Mouse (Mus musculus): ENCODE results near the gene Dtx1.

Gene Dtx1

DNA sequence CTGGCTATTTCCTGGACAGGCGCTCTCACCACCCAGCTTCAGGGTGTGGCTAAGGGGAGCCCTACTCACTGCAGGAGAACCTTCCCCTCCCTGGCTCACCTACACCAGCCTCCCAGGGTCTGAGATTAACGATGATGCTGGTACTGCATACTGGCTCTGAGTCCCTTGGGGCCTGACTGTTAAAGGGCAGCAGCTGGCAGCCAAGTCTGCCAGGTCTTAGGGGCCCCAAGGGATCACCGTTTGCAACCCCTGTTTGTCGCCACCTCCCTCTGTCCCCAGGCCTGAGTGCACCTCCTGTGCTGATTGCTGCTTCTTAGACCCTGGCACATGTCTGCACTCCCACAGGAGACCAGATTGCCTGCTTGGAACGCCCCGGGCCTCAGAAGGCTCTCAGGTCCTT lies 7.3 kb downstream of the Dtx1 start:
- DNase-seq (ENCODE audit: extremely low read depth, low read depth), result no peak

DNA sequence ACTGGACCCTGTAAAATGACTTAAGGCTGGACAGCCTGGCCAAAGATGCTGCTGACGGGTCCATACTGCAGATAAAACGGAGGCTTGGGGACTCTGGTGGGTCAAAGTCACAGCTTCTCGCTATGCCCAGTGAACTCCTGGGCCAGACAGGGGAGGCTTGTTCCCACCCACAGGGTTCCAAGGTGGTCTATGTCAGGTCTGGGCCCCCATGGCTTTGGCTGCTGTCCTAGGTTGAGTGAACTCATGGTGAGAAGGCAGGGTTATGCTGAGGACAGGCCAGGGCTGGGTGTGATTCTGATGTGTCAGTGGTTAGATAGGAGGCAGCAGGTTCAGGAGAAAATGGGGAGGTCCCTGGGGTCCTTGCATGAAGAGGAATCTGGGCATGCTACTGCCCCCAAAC lies 8.1 kb downstream of the Dtx1 start:
- DNase-seq (ENCODE audit: extremely low read depth, low read depth), result no peak

DNA sequence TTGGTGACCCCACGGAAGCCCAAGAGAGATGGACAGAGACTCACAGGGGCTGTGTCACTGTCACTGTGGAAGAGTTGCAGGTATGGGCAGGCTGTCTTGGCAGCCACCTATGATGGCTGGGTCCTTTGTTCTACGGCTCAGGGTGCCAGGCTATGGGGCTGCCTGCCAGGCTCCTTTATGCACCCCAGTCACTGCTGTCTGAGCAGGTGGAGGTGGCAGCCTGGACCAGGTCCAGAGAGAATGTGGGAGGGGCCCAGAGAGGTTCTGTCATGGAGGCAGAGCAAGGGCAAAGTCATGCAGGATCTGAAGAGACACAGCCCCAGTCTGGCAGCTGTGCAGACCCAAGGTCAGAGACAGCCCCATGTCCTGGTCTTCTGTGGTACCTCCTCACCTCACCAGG lies 8.8 kb downstream of the Dtx1 start:
- DNase-seq (ENCODE audit: extremely low read depth, low read depth), result no peak

DNA sequence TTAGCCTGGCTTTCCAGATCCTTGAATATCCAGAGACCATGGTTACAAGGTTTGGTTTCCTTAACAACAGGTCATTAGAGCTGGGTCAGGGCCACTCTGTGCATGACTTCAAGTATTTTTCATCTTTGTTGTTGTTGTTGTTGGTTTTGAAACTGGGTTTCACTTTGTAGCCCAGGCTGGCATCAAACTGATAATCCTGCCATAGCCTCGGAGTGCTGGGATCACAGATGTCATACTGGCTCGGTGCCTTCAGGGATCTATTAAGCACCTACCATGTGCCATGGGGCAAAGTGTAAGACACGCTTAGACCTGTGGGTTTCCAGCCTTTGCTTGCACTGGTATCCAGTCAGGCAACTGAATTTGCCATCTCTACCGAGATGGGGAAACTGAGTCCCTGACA lies 9.3 kb downstream of the Dtx1 start:
- DNase-seq (ENCODE audit: extremely low read depth, low read depth), result no peak

DNA sequence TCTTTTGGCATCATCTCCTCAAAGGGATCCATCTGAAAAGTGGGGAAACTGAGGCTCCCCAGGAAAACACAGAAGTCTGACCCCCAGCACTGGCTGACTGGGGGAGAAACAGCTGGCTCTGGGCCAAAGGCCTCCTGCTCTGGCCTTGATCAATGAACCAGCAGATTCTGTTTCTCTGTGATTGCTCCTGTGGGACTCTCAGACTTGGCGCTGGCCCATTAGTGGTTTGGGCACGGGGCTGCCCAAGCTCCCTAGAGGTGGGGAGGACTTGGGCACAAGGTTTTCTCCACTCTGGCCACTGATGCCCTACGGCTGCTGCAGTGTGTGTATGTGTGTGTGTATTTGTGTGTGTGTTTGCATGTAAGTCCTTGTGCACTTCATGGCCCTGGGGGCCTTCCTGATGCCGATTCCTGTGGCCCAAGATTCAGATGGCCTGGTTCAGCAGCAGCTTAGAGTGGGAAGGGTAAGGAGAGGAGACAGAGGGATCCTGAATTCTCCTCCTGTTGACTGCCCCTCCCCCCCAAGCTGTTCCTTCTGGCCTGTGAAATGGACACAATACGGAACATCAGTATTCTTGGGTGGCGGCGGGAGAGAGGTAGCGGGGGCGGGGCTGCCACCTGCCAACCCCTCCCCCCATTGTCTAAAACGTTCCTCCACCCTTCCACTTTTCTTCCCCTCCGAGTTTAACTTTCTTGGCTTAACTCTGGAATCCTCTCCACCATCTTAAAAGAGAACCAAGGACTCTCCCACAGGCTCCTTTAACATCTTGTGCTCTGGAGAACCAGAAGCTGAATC lies 10.5 kb downstream of the Dtx1 start:
- no peak for DNase-seq (ENCODE audit: extremely low read depth, low read depth)

DNA sequence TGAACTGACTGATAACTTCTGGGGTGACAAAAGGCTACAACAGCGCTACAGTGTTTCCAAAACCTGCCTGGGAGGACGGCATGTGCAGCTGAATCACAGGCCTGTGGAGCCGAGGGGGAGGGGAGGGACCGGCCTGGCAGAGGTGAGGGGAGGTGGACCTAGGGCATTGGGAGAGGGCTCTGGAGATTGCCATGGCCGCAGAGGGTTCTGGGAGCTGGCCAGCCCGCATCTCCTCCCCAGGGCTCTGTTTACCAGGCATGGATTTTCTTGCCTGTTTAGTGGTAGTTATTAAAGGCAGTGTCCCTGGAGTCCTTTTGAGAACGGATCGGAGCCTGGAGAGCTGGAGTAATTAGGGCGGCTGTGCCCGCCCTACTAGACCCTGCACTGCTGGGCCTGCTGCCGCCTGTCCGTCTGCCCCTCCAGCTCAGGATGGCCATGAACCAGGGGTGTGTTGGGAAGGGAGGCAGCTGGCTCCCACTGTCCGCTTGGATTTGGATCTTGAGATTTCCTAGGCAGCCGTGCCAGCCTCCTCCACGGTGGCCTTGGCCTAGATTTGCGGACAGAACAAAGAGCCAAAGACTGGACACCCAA lies 12.8 kb downstream of the Dtx1 start:
- no peak for DNase-seq (ENCODE audit: extremely low read depth, low read depth)

DNA sequence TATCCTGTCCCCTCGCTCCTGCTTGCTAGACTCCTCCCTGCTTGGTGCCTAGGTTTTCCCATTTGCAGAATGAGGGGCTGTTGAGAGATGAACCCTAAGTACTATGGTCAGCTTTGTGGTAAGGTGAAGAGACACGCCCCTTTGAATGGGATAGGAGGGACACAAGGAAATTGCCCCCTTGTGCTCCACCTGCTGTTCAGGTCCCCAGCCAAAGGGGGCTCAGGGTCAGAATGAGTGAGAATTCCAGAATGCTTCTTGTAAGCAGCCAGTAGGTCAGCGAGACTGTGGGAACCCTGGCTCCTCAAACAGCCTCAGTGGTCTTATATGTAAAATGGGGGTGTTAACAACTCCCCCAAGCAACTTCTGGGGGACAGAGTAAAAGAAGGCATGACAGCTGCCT lies 13.5 kb downstream of the Dtx1 start:
- DNase-seq (ENCODE audit: extremely low read depth, low read depth), result no peak

DNA sequence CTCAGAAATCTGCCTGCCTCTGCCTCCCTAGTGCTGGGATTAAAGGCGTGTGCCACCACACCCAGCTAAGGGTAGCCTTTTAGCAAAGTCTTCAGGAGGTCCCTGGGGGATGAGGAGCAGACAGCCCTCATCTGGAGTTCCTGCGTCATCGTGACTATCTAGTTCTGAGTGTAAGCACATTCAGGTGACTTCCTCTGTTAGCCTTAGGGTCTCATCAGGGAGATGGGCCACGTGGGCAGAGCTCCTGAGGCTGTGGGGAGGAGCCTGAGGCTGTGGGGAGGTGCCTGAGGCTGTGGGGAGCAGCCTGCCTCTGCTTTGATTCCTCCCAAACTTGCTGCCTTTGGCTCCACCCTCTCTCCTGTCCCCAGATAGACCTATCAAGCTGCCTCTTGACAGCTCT lies 14.9 kb downstream of the Dtx1 start:
- no peak for DNase-seq (ENCODE audit: extremely low read depth, low read depth)

DNA sequence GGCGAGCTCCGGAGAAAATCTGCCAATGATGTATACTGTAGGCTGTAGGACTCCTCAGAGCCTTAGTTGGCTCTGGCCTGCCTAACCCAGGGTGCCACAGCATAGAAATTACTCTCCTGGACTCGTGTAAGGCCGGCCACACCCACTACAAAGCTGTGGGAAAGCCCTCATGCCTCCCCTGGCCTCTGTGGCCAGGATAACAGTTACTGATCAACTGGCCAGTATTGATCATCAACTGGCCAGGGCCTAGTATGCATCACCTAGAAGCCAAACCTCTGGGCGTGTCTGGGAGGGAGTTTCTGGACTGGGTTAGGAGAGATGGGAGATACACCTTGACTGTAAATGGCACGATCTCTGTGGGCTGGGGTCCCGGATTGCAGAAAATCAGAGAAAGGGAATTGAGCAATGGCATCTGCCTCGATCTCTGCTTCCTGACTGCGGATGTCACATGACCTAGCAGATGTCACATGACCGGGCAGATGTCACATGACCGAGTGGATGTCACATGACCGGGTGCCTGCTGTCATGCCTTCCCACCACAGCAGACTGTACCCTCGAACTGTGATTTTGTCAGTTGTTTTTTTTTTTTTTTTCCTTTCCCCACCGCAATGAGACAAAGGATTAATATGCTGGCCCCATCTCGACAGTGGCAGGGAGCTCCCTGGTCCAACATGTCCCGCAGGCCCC lies 15.5 kb downstream of the Dtx1 start:
- no peak for DNase-seq (ENCODE audit: extremely low read depth, low read depth)

DNA sequence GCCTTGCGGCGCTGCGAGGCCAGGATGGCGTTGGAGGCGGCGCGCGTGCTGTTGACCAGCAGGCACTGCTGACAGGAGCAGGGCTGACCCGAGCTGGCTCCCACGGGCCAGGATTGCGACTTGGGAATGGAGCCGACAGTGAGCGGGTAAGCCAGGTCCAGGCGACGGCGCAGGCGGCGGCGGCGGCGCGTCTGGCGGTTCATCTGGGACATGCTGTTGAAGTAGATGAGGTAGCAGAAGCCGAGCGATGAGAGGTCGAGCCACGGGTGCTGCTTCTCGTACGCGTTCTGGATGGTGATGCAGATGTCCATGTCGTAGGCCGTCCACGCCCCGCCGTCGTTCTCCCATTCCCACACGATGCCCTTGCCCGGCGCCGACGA lies 17.0 kb downstream of the Dtx1 start:
- no peak for DNase-seq (ENCODE audit: extremely low read depth, low read depth)

DNA sequence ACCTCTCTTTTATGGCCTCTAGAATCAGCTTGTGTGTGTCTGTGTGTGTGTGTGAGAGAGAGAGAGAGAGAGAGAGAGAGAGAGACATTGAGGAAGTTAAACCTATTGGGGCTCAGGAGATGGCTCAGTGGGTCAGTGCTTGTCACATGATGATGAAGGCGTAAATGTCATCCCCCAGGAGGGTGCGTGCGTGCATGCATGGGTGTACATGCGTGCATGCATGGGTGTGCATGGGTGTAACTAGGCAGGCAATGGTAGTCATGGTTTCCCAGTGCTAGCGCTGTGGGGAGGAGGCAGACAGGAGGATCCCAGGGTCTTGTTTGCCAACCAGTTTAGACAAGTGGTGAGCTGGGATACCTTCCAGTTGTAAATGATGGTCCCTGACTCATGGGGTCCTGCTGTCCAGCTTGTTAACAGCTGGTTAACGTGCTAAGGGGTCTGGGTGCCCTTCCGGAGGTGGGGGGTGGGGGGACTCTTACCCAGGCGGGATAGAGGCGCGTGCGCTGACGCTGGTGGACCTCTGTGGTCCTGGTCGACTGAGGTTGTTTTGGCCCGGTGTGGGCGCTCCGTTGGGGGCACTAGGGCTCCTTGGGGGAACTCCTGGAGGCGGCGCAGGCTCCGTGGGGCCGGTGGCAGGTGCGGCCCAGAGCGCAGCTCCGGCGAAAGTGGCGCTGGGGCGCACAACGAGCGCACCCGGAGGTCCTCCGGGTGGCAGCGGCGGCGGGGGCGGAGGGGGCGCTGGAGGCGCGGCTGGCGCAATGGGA lies 17.6 kb downstream of the Dtx1 start:
- DNase-seq (ENCODE audit: extremely low read depth, low read depth), result no peak

DNA sequence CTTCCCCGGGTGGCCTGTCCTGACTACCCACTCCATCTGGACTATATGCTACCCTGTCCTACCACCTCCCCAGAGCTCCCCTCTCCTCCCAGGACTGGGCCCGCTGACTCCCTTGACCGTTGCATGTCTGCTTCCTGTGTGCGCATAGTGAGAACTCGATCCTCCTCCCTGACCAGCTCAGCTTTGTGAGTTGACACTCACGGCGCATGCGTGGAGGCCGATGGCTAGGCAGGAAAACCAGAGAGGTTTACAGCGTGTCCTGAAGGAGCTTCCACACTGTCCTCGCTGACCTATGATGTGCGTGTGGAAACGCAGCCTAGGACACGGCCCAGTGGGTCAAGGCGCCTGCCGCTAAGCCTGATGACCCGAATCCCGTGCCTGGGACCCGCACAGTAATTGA lies 19.7 kb downstream of the Dtx1 start:
- DNase-seq (ENCODE audit: extremely low read depth, low read depth), result no peak

DNA sequence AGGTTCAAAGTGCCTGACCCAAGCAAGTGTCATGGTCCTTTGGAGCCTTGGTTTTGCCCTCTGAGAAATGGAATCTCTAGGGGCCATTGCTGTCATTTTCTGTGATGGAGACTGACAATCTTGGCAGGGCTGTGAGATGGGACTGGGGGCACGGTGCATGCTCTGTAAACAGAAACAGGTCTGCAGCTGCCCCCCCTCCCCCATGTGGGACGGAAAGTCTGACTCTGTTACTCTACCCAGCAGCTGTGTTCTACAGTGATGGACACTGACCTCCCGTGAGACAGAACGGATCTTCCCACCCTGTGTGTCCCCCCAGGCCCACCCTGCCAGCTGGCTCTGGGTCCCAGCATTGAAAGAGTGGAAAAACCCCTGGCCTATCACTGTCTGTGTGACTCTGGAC lies 21.3 kb downstream of the Dtx1 start:
- DNase-seq (ENCODE audit: extremely low read depth, low read depth), result no peak

DNA sequence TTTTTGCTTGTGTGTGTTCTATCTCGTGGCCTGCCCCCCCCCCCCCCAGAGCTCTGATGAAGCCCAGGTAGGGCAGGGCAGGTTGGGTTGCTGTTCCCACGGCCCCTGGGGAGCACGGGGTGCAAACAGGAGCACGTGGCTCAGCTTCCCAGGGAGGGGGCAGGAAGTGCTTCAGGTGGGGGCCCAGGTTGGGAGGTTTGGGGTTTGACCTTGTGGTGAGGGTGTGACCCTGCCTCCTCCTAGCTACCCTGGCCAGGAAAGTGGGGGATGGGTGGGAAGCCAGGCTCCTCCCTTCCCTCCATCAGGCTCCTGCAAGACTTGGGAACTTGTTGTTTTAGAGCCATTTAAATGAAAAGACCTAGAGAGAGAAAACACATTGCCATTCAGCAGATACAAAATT lies 23.3 kb downstream of the Dtx1 start:
- DNase-seq (ENCODE audit: extremely low read depth, low read depth), result no peak

DNA sequence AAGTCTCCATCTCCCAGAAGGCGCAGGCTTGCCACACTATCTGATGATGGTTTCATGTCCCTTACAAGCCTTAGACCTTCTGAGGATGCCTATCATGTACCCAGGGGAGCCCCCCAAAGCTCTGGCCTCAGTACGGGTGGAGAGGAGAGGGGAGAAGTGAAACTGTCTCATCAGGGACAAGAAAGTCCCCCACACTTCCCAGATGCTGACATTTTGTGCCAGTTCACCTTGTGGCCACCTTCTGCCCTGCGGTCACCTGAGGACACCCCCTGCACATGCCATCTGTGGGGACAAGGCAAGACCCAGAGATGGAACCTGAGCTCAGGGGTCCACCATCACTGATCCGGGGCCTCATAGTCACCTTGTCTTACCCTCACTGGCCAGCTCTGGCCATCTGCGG lies 23.8 kb downstream of the Dtx1 start:
- DNase-seq (ENCODE audit: extremely low read depth, low read depth), result no peak

DNA sequence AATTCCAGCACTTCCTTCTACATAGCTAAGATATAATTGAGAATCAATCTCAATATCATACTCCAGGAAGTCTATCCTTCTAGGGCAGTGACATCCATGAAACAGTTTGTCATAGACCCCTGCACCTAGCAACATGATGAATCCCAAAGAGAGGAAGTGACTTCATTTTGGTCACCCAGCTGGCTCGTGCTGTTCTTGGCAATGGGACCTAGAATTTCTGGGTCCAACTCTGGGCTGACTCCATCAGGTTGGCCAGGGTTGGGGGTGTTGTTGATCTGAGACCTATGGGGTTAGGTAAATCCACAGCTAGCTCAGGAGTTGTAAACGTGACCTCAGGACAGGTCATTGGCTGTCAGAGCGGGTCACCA lies 24.3 kb downstream of the Dtx1 start:
- no peak for DNase-seq (ENCODE audit: extremely low read depth, low read depth)

DNA sequence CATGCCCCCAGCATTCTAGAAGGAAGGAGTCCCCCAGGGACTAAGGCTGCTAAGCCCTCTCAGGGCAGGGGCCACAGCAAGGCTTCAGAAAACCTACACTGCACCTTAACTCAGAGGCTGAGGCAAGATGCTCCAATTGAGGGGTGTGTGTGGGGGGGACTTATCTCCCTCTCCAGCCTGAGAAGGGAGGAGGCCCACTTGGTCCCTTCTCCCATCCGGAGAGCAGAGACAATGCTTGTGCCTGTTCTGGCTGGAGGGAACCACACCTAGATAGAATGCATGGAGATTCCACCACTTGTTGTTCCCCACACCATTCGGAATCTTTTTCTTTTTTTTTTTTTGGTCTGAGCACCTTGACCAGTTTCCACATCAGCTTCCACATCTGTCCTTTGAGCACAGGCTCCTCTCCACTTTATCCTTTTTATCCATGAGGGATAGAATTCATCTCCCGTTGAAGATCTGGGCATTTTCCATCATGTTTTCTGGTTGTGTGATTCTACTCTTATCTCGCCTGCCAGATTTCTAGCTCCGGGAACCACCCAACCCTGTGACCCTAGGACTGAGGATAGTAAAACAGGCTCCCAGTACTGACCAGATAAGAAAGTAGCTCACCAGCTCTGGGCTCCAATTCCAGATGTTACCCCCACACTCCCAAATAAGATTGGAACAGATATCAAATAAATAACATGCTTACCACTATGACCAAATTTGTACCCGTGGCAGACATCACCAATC lies 24.8 kb downstream of the Dtx1 start:
- DNase-seq (ENCODE audit: extremely low read depth, low read depth), result no peak

DNA sequence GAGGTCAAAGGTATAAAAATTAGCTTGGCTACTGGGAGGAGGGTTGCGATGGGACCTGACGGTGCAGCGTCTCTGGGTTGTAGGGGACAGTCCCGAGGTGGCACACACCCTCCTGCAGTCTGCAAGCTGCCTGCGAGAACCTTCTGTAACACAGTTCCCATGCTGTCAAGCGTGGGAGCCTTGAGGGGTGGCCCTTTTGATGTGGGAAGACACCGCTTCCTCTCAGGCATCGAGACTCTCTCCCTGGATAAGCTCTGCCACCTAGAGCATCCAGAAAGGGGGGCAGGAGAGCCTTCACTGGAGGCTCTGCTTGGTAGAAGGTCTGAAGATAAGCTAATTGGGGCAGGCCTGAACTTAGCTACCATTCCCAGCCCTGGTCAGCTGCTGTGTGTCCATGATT lies 26.0 kb downstream of the Dtx1 start:
- DNase-seq (ENCODE audit: extremely low read depth, low read depth), result no peak

DNA sequence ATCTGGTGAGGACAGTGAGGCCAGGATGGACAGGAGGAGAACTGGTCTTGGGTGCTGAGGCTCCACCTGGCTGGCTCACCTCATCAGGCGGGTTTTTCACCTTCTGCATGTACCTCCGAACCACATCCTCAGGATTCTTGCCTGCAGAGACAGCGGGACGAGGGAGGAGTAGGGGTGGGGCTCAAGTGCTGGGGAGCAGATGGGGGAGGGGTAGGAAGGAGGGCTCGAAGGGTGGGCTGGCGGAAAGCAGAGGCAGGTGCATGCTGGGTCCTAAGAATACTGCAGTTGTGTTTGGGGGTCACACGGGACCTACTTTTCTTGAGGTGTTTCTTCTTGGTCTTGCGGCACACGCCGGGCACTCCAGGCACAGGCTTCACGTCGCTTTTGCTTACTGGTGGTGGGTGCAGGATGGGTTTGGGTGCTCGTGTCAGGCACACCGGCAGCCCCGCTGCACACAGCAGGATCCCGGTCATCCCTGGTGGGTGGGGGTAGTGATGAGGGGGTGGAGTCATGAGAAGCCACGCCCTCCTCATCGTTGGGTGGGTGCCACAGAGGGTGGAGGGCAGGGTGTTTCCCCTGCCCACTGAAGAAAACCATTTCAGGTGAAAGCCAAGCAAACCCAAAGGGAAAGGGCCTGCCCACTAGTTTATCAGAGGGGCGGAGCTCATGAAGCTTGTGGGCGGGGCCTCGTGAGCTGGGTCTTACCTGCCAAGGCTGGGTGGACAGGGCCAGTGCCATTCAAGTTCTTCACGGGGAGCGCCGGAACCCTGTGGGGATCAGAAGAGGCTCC lies 28.6 kb downstream of the Dtx1 start:
- no peak for DNase-seq (ENCODE audit: extremely low read depth, low read depth)

DNA sequence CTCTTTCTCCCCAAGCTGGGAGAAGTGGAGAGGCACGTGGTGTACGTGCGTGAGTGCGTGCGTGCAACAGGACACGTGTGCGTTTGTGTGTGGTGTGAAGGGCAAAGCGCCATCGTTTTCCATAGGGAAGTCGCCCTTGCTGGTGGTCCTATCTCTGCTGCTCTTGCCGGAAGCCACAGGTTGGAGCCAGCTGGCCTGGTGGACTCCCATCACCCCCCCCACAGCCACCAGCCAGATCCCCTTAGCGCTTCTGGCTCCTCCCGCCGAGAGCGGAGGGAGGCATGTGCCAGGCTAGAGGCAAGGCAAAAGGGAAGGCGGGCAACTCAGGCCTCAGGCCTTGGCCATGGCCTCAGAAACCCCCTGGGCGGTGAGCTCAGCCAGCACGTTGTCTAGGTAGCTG lies 30.8 kb downstream of the Dtx1 start:
- DNase-seq (ENCODE audit: extremely low read depth, low read depth), result no peak

All from MEL-GATA-1-ER (cell line).